Mouse (Mus musculus) thymus, adult 2 months (tissue): ENCODE measurements at regions not wholly inside any gene's neighbourhood (a gene's known extent, or its start where the extent isn't known, plus 50 kb on each side); places are given as distances from the start of the nearest gene placed in this dataset.
"Not testable (repeated sequence)": the region's sequence is repeated elsewhere in the genome, so short reads cannot be mapped to it uniquely, and the experiment has no call there.

ENCODE experiments used
- DNase-seq: peaks from one replicate; pipeline ENCODE4 v3.0.0; 2021
- H3K27ac ChIP-seq: fragments of 200-500 bp; 2 replicates; pipeline ENCODE4 v1.5.1; 2012; ENCODE audit warnings: low read length, control low read depth; ENCODE audit not compliant: control insufficient read depth, insufficient read depth
- H3K27me3 ChIP-seq: fragments of 200-500 bp; 2 replicates; pipeline ENCODE4 v1.6.1; 2012; ENCODE audit warnings: mild to moderate bottlenecking, low read length, moderate library complexity, mixed read lengths; ENCODE audit not compliant: control insufficient read depth, insufficient read depth
- H3K36me3 ChIP-seq: fragments of 200-500 bp; 2 replicates; pipeline ENCODE4 v1.6.1; 2012; ENCODE audit warnings: mild to moderate bottlenecking, low read length, moderate library complexity; ENCODE audit not compliant: control insufficient read depth, insufficient read depth
- H3K4me1 ChIP-seq: fragments of 200-500 bp; replicated peaks from 2 replicates; pipeline ENCODE4 v1.6.1; 2012; ENCODE audit warnings: low read length; ENCODE audit not compliant: control insufficient read depth, insufficient read depth
- H3K4me3 ChIP-seq: fragments of 200-500 bp; 2 replicates; pipeline ENCODE4 v1.5.1; 2012; ENCODE audit warnings: mild to moderate bottlenecking, low read length, control low read depth, moderate library complexity; ENCODE audit not compliant: control insufficient read depth, insufficient read depth
- CTCF ChIP-seq: fragments of 200-500 bp; IDR thresholded peaks from 2 replicates; pipeline ENCODE4 v1.5.1; 2012; ENCODE audit warnings: mild to moderate bottlenecking, control low read depth, low read length, moderate library complexity, borderline replicate concordance; ENCODE audit not compliant: control insufficient read depth, poor library complexity, insufficient read depth; ENCODE audit errors: extremely low read depth
- POLR2A ChIP-seq: fragments of 200-500 bp; IDR thresholded peaks from 2 replicates; pipeline ENCODE4 v1.6.1; 2012; ENCODE audit warnings: mild to moderate bottlenecking, low read length, control low read depth, moderate library complexity; ENCODE audit not compliant: control insufficient read depth, poor library complexity, insufficient read depth; ENCODE audit errors: extremely low read depth
- WGBS: fragments of 180-500 bp; shearing (Covaris S2); methylation state at CpG from one replicate; pipeline ENCODE4 v1.1.7; 2018; 5-methylcytosine and 5-hydroxymethylcytosine counted together

DNA sequence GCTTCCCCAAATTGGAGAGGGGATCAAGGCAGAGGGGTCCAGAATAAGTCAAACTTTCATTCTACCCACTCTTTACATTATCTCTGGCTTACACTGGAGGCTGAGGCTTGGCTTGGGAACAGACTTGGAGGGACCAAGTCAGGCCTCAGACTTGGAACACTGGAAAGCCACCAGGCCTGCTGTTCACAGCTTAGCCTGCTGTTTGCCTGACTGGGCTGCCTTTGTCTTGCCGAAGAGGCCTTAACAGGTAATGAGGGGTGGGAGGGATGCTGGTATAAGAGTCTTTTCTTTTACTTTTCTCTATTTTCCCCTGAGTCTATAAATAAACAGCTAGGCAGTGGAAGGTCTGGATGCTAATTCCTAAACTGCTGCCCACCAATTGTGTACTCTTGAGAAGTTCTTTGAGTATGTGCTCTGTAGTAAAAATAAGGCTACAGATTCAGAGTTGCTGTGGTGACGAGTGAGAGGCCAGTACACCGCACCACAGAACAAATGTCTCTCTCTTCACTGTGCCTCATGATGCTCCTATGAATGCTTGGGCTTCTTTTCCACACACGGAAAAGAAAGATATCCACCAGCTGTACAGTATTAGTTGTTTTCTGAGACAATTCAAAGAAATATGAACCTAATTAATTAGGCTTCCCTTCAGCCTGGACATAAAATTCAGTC is 154.6 kb upstream of the Ube2e1 start:
- Histone ChIP-seq H3K27me3 (no peaks in the 10 kb centered on the region), H3K27ac (no peak overlapping the region), H3K4me3 (no peak overlapping the region), H3K4me1 (no peaks in the 10 kb centered on the region), H3K36me3 (no peaks in the 10 kb centered on the region)
- no peak for DNase-seq
- WGBS, result 94% methylated on average over 4 of the region's 4 CpGs
- TF ChIP-seq POLR2A (no peak), CTCF (no peak)

DNA sequence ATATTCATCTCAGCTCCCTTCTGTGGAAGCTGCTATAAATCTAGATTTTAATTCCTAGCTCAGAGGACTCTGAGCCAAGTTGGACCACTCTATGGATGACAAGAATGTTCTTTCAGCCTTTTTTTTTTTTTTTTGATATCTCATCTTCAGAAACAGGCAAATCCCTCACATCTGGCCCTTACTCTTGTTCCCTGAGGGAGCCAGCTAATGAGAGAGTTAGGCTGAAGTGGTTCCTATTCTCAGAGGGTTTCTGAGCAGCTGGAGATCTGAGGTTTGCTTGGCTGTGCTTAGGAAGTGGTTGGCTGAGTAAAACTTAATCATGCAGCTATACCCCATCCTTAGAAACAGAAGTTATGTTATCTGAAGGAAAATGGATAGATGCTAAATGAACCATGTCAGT is 153.9 kb upstream of the Ube2e1 start:
- H3K36me3 ChIP-seq, result no peaks in the 10 kb centered on the region
- TF ChIP-seq CTCF (no peak), POLR2A (no peak)
- H3K4me1 ChIP-seq, result no peaks in the 10 kb centered on the region
- H3K27me3 ChIP-seq, result no peaks in the 10 kb centered on the region
- no peak for DNase-seq
- no peak overlapping the region for H3K27ac ChIP-seq
- no peak overlapping the region for H3K4me3 ChIP-seq

DNA sequence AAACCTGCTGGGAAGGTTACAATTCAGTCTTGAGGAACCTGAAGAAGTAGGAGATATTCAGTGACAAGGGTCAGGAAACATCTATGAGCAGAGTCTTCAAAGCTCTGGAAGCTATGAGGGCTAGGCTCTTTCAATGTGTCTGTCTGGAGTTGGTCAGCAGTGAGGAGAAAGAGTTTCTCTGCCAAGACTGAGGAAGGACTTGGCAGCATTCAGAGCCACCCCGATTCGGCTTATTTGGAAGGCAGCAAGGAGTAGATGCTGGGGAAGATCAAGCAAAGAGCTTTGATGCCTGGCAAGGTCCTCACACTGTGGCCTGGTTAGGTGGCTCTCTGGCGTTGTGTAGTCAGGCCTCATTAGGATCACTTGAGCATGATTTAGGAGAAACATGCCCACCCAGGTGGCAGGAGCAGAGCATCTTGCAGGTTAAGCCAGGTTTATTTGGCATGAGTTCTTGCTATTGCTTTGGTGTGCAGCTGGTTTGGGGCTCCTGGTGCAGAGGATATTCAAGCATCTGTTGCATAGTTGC is 145.2 kb upstream of the Ube2e1 start:
- Histone ChIP-seq H3K27me3 (no peaks in the 10 kb centered on the region), H3K27ac (no peak overlapping the region), H3K4me1 (no peaks in the 10 kb centered on the region), H3K36me3 (no peaks in the 10 kb centered on the region), H3K4me3 (no peak overlapping the region)
- TF ChIP-seq POLR2A (no peak), CTCF (no peak)
- whole genome bisulfite sequencing, result 85% methylated on average over 3 of the region's 3 CpGs
- DNase-seq, result no peak

DNA sequence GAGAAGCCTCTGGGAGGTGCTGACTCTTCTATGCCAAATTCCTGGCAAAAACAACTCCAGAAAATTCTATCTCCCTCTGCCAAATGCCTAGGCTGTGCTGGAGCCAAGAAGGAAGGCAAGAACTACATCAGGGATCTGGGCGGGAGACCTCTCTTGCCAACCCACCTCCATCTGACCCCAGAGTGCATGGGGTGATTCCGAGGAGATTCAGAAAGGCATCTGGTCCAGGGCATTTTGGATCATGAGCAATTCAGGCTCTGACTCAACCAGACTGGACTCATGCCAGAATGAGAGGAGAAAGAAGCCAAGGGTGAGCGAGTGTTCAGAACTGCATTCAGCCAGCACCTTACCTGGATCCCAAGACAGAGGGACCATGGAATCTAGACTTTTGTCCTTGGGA is 137.0 kb upstream of the Ube2e1 start:
- H3K27ac ChIP-seq, result no peak overlapping the region

DNA sequence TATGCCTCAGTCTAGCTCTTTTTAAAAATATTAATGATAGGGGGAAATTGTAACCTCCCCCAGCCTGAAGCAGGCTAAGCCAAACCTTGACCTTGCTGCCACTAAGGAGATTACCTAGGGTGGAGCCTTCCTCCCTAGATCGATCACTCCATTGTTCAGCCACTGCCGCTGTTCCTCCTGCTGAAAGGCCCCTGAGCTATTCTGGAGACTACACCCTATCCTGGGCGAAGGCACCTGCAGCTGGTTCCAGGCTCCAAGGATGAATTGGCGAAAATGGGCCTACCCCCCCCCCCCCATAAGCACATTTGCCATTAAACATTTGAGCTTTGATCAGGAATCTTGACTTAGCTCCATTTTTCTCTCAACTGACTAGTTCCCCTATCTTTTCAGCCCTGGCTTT is 135.2 kb upstream of the Ube2e1 start:
- not testable (repeated sequence) for H3K4me3 ChIP-seq, H3K27ac ChIP-seq, DNase-seq, H3K4me1 ChIP-seq, H3K36me3 ChIP-seq, H3K27me3 ChIP-seq
- WGBS, result 85% methylated on average over 4 of the region's 4 CpGs

More for the DNA sequence above, 137.0 kb upstream of the Ube2e1 start:
- Histone ChIP-seq H3K4me3 (no peak overlapping the region), H3K4me1 (no peaks in the 10 kb centered on the region), H3K27me3 (no peaks in the 10 kb centered on the region), H3K36me3 (no peaks in the 10 kb centered on the region)
- 94% methylated on average over 3 of the region's 3 CpGs for WGBS
- no peak for TF ChIP-seq CTCF
- TF ChIP-seq POLR2A, result no peak
- no peak for DNase-seq

DNA sequence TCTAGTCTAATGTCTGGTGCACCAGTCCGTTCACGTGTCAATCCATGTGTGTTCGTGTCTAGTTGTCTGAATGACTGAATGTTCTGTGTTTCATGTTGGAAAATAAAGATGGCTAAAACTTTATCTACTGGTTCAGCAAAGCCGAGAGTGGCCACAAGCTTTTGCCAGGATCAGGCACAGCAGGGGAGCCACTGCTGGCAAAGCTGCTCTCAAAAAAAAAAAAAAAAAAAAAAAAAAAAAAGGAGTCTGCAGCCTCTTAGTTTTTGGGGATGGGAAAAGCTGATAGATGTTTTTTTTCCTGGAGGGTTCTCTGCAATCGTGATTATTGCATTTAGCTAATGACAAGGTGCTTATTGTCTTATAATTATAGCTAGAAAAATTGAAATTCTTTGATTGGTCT is 132.5 kb upstream of the Ube2e1 start:
- WGBS, result 63% methylated on average over 5 of the region's 5 CpGs
- H3K4me1 ChIP-seq, H3K4me3 ChIP-seq, DNase-seq, H3K27ac ChIP-seq, H3K27me3 ChIP-seq, H3K36me3 ChIP-seq: not testable (repeated sequence)

DNA sequence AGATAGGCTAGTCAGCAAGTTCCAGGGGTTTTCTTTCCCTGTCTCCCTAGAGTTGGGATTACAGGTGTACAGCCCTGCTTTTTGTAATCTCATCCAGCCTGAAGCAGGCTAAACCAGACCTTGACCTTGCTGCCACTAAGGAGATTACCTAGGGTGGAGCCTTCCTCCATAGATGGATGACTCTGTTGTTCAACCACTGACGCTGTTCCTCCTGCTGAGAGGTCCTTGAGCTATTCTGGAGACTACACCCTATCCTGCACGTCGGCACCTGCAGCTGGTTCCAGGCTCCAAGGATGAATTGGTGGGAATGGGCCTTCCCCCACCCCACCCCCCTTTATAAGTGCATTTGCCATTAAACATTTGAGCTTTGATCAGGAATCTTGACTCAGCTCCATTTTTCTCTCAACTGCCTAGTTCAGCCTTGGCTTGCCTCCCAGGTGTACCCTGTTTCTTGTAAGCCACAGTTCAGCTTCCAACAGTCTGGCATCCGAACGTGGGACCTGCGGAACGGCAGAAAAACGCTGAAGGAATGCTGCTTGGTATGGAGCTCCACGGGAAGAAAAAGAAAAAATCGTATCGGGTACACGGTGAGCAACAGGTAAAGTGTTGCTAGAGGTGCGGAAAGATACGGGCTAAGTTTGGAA is 131.7 kb upstream of the Ube2e1 start:
- no peak overlapping the region for H3K27ac ChIP-seq
- 74% methylated on average over 14 of the region's 14 CpGs for WGBS
- H3K4me1 ChIP-seq, result no peaks in the 10 kb centered on the region
- no peaks in the 10 kb centered on the region for H3K27me3 ChIP-seq
- TF ChIP-seq CTCF (no peak), POLR2A (no peak)
- no peak for DNase-seq
- no peaks in the 10 kb centered on the region for H3K36me3 ChIP-seq
- no peak overlapping the region for H3K4me3 ChIP-seq
